Mouse (Mus musculus) ES-E14 (cell line): Measurements from ENCODE around the gene Zkscan17.

Source experiments
- CHD2 ChIP-seq: IDR thresholded peaks from 2 replicates; pipeline ENCODE4 v1.6.1; 2014; ENCODE audit warnings: mild to moderate bottlenecking, low read depth, low read length, inconsistent platforms
- HCFC1 ChIP-seq: IDR thresholded peaks from 2 replicates; pipeline ENCODE4 v1.6.1; 2012; ENCODE audit warnings: low read length, inconsistent platforms, borderline replicate concordance; ENCODE audit not compliant: insufficient read depth
- MAFK ChIP-seq: IDR thresholded peaks from 2 replicates; pipeline ENCODE4 v1.6.1; 2014; ENCODE audit warnings: mild to moderate bottlenecking, low read depth, low read length, inconsistent platforms; ENCODE audit not compliant: insufficient read depth
- ZC3H11A ChIP-seq: IDR thresholded peaks from 2 replicates; pipeline ENCODE4 v1.6.1; 2012; ENCODE audit warnings: low read depth, mild to moderate bottlenecking, inconsistent platforms, low read length, borderline replicate concordance
- ZNF384 ChIP-seq: IDR thresholded peaks from 2 replicates; pipeline ENCODE4 v1.6.1; 2012; ENCODE audit warnings: low read depth, low read length, inconsistent platforms

DNA sequence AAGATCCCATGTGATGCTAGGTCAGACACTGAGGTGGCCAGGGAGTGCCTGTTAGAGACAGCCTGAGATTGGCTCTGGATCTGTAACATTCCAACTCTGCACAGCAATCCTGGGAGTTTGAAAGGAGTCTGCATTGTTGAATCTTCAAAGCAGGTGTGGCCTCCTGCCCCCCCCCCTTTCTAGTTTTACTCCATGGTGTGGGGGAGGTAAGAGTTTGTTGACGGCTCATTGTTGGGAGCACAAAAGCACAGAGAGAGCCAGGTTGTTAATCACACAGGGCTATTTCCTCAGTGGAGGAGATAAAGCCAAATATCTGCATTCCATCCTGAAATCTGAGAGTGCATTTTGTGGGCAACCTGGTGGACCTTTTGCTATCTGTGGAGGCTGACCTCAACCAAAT is 15.0 kb downstream of the Zkscan17 start:
- TF ChIP-seq MAFK (no peak), ZC3H11A (no peak), CHD2 (no peak), ZNF384 (no peak), HCFC1 (no peak)
